Mouse (Mus musculus) urinary bladder, postnatal 36 days (tissue): ENCODE measurements at regions not wholly inside any gene's neighbourhood (a gene's known extent, or its start where the extent isn't known, plus 50 kb on each side); places are given as distances from the start of the nearest gene placed in this dataset.
A peak's percentile ranks its signal among the peaks of the same experiment; 100 is the strongest.

ENCODE experiments used
- DNase-seq, 2 experiments: peaks; one replicate each; pipeline ENCODE4 v3.0.0; 2022; ENCODE audit warnings: low spot score in 2 of 2, mixed read lengths in 1 of 2

DNA sequence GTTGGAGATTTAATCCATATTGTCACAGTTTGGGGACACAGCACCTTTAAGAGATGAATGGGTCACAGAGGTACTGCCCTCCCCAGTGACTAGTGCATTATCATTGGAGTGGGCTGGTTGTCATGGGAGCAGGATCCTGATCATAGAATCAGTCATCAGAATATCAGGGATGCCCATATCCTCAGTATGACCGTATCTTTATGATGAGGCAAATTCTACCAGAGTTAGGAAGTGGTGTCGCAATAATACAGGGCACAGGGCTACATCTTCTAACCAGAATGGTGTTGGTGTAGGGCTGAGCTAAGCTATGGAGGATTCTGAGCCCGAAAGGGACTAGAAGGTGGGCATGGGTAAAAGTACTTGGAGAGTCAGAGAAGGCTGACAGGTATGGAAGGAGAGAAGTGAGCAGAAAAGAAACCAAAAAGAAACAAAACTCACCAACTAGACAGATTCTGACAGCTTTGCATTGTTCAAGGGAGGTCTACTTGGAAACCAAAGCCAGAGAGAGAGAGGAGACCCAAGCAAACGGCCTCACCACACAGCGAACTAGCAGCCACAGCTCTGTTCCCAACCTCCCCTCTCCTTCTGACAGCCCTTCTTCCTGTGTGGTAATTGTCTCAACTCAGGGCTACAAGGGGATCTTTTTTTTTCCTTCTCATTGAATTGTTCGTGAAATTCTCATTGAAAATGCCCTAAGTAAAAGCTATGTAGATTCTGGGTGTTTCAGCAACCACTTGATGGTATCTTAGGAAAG is 129.2 kb downstream of the Lrrc30 start:
- no peak for DNase-seq

- no peak for DNase-seq
Measured at GRCm38 (mm10) chr17:67502628-67503027, 129.9 kb downstream of the Lrrc30 start.

GRCm38 (mm10) chr17:67499783-67500641 is 132.5 kb downstream of the Lrrc30 start:
- DNase-seq = no peak

- no peak for DNase-seq
Measured at GRCm38 (mm10) chr17:67497380-67497779, 135.1 kb downstream of the Lrrc30 start.

DNA sequence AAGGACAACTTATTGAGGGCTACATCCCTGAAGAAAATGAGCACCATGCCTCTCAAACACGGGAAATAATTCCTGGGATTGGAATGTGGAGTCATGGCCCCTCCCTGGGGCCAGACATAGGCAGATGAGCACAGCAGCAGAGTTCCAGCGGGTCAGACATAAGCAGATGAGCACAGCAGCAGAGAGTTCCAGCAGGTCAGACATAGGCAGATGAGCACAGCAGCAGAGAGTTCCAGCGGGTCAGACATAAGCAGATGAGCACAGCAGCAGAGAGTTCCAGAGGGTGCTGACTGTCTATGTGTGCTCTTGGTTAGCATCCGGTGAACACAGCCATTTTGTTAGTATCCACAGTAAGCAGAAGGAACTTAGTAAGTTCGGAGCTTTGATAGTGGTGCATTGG is 126.2 kb upstream of the Ptprm start:
- DNase-seq = no peak

DNA sequence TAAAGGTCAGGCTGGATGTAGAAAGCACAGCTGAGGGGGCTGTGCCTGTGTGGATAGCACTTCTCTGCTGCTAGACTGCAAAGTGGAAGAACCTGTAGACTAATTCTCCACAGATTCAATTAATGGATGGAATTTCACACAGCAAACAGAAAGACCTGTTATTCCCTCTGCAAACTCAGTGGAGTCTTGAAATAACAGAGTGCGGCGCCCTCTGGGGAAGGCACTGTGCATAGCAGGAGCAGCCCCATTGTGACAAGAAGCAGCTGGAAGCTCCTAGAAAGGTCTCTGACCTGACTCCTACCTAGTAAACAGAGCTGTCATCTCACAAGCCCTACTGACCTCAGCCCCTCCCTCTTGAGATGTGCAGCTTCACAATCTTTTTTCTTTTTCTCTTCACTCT is 118.9 kb upstream of the Ptprm start:
- DNase-seq = peak; percentile 22 to 61

GRCm38 (mm10) chr17:67458851-67459421 is 104.7 kb upstream of the Ptprm start:
- no peak for DNase-seq

- DNase-seq = no peak
Measured at GRCm38 (mm10) chr17:67451966-67452365, 97.7 kb upstream of the Ptprm start.

DNA sequence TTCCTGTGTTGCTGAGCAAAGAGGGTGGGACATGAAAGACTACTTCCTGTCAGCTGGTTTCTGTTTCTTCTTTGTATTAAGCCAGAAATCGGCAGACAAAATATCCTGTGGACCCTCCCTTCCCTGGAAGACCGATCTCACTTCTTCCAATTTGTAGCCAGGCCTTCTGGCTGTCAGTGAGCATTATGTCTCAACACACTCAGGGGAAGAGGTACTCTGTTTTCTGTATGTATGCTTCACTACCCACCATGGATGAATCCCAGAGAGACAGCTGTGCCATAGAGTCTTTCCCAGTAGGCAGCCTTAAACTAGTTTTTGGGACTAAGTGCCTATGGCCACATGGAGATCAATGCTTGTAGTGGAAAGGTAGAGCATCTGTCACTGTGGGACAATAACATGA is 96.8 kb upstream of the Ptprm start:
- DNase-seq = no peak

DNA sequence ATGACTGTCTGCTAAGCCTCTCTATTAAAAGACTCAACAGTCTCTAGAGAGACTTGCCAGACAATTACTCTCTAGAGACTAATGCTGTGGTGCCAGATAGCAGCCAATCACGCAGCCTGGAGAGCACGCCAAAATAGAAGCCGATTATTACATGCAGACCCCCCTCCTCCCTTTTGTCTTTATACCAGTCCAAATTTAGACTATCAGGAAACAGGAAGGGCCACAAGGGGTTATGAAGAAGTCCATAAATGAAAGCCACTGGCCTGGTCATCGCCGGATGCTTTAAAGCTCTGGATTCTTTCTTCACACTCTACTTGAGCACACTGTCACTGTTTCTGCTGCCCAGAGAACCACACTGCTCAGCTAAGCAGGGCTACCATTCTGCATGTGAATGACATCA is 95.8 kb upstream of the Ptprm start:
- DNase-seq = no peak

DNA sequence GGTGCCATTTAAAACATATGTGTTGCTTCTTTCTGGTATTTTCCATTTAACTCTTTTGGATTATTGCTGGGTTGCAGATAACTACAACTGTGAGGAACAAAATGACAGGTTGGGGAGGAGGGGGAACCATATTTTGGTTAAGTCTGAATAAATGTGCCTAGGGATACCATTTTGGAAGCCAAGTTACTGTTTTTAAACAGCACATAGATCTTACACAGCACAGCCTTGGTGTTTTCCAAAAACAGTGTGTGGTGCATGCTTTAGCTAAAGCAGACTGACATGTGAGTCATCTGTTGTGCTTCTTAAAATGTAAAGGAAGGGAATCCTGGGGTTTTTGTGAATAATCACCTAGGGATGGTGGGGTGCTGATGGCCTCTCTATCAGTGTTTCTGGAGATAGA is 91.7 kb upstream of the Ptprm start:
- DNase-seq = no peak

- no peak for DNase-seq
Measured at GRCm38 (mm10) chr17:67440961-67441360, 86.7 kb upstream of the Ptprm start.

GRCm38 (mm10) chr17:67419956-67420711 is 65.9 kb upstream of the Ptprm start:
- no peak for DNase-seq

- DNase-seq = no peak
Measured at GRCm38 (mm10) chr17:67412546-67413250, 58.4 kb upstream of the Ptprm start.

DNA sequence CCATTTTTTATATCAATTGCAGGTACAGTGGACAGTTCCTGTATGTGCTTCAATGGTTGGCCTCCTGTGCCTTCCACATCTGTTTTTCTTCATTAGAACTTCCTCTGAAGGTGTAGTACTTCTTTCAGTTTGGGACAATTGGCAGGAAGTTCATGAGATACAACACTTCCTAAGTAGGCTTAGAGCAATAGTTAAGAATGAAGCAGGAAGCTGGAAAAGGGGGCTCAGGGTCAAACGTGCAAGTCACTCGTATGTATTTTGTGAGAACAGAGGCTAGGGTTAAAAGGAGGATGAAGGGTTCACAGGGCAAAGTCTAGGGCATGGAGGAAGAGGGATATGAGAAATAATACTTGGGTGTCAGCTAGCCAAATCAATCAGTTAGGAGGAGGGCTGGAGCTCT is 55.7 kb upstream of the Ptprm start:
- DNase-seq = no peak

DNA sequence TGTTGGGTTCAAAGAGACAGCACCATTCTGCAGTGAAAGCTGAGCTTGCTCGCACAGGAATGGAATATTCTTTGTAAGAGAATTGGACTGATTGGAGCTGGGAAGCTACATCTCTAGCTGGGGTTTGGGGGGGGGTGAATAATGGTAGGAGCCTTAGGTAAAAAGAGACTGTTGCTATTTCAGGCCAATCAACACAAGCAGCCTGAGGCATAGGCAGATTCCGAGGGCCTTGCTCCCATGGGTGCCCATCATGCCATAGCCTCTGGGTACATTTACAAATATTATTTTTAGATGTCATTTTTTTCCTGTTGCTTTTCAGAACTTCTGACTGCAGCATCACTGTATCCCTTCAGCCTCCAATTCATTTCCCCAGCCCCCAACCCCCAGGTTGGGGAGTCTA is 51.7 kb upstream of the Ptprm start:
- no peak for DNase-seq
